Mouse (Mus musculus): ENCODE data around the gene Rgl1. TPM values are rescaled to one million over a fixed set of nuclear protein-coding genes. Genes with fewer than 3 reads are reported as not detected.
A peak's percentile ranks its signal among the peaks of the same experiment; 100 is the strongest.

The Rgl1 gene
- total and polyA plus RNA-seq, 2 experiments from 2014 or later = 16.2 to 16.9 TPM

- TF ChIP-seq CTCF (IDR thresholded peaks at IDR 0.05) = no peak
- Histone ChIP-seq H3K9me3 (ENCODE audit: low read length) (no peaks in the 10 kb centered on the region), H3K4me1 (ENCODE audit: insufficient read depth, low read length) (no peaks in the 10 kb centered on the region), H3K9ac (replicated peaks; ENCODE audit: low read length, poor library complexity, severe bottlenecking) (no peak overlapping the region), H3K27ac (ENCODE audit: low read depth, low read length) (no peak overlapping the region), H3K36me3 (ENCODE audit: insufficient read depth, low read length) (no peaks in the 10 kb centered on the region), H3K4me2 (ENCODE audit: low read depth, low read length, poor library complexity, severe bottlenecking) (no peak overlapping the region), H3K27me3 (ENCODE audit: insufficient read depth, low read length) (no peaks in the 10 kb centered on the region), H3K4me3 (ENCODE audit: low read depth, low read length) (no peak overlapping the region)
- DNase-seq (ENCODE audit: low spot score) (no peak), ATAC-seq (ENCODE audit: low FRiP score) (no peak)
- WGBS = 79% methylated on average over 8 of the region's 8 CpGs
Observed at GRCm38 (mm10) chr1:152584933-152585332, 181.2 kb downstream of the Rgl1 start.

- no peak overlapping the region for H3K4me2 ChIP-seq (ENCODE audit: low read depth, low read length, poor library complexity, severe bottlenecking)
- no peaks in the 10 kb centered on the region for H3K27me3 ChIP-seq (ENCODE audit: insufficient read depth, low read length)
- 79% methylated on average over 13 of the region's 13 CpGs for WGBS
- no peak overlapping the region for H3K27ac ChIP-seq (ENCODE audit: low read depth, low read length)
- DNase-seq (ENCODE audit: low spot score) = no peak
- H3K4me3 ChIP-seq (ENCODE audit: low read depth, low read length) = no peak overlapping the region
- no peaks in the 10 kb centered on the region for H3K4me1 ChIP-seq (ENCODE audit: insufficient read depth, low read length)
- no peak overlapping the region for H3K9ac ChIP-seq (replicated peaks; ENCODE audit: low read length, poor library complexity, severe bottlenecking)
- H3K36me3 ChIP-seq (ENCODE audit: insufficient read depth, low read length) = no peaks in the 10 kb centered on the region
- no peak for ATAC-seq (ENCODE audit: low FRiP score)
- no peak for TF ChIP-seq CTCF (IDR thresholded peaks at IDR 0.05)
- no peaks in the 10 kb centered on the region for H3K9me3 ChIP-seq (ENCODE audit: low read length)
Observed at GRCm38 (mm10) chr1:152581127-152581905, 184.8 kb downstream of the Rgl1 start.

- no peak overlapping the region for H3K9ac ChIP-seq (replicated peaks; ENCODE audit: low read length, poor library complexity, severe bottlenecking)
- H3K27me3 ChIP-seq (ENCODE audit: insufficient read depth, low read length) = no peaks in the 10 kb centered on the region
- H3K36me3 ChIP-seq (ENCODE audit: insufficient read depth, low read length) = no peaks in the 10 kb centered on the region
- no peak overlapping the region for H3K27ac ChIP-seq (ENCODE audit: low read depth, low read length)
- 0 out of 2 replicates have a peak, but pooled peaks cover 2% of the 10 kb centered on the region for H3K4me1 ChIP-seq (ENCODE audit: insufficient read depth, low read length)
- no peak overlapping the region for H3K4me2 ChIP-seq (ENCODE audit: low read depth, low read length, poor library complexity, severe bottlenecking)
- DNase-seq (ENCODE audit: low spot score) = no peak
- no peak overlapping the region for H3K4me3 ChIP-seq (ENCODE audit: low read depth, low read length)
- H3K9me3 ChIP-seq (ENCODE audit: low read length) = no peaks in the 10 kb centered on the region
- WGBS = 72% methylated on average over 5 of the region's 5 CpGs
- no peak for ATAC-seq (ENCODE audit: low FRiP score)
- TF ChIP-seq CTCF (IDR thresholded peaks at IDR 0.05) = no peak
Observed at GRCm38 (mm10) chr1:152578944-152579343, 187.2 kb downstream of the Rgl1 start.

- H3K9me3 ChIP-seq (ENCODE audit: low read length) = no peaks in the 10 kb centered on the region
- no peak overlapping the region for H3K4me2 ChIP-seq (ENCODE audit: low read depth, low read length, poor library complexity, severe bottlenecking)
- WGBS = 30% methylated on average over 19 of the region's 19 CpGs
- H3K4me1 ChIP-seq (ENCODE audit: insufficient read depth, low read length) = peaks cover 7% of the 10 kb centered on the region; the same call in 1 of the 2 replicates
- H3K4me3 ChIP-seq (ENCODE audit: low read depth, low read length) = no peak overlapping the region
- no peaks in the 10 kb centered on the region for H3K36me3 ChIP-seq (ENCODE audit: insufficient read depth, low read length)
- no peaks in the 10 kb centered on the region for H3K27me3 ChIP-seq (ENCODE audit: insufficient read depth, low read length)
- DNase-seq (ENCODE audit: low spot score) = peak; percentile 37
- no peak for TF ChIP-seq CTCF (IDR thresholded peaks at IDR 0.05)
- no peak for ATAC-seq (ENCODE audit: low FRiP score)
- no peak overlapping the region for H3K27ac ChIP-seq (ENCODE audit: low read depth, low read length)
- no peak overlapping the region for H3K9ac ChIP-seq (replicated peaks; ENCODE audit: low read length, poor library complexity, severe bottlenecking)
Observed at GRCm38 (mm10) chr1:152578108-152578721, 187.9 kb downstream of the Rgl1 start.

- H3K9me3 ChIP-seq (ENCODE audit: low read length) = no peaks in the 10 kb centered on the region
- TF ChIP-seq CTCF (IDR thresholded peaks at IDR 0.05) = no peak
- H3K27ac ChIP-seq (ENCODE audit: low read depth, low read length) = 0 out of 2 replicates have a peak overlapping the region, but pooled peaks have one; percentile 7
- H3K4me2 ChIP-seq (ENCODE audit: low read depth, low read length, poor library complexity, severe bottlenecking) = no peak overlapping the region
- whole genome bisulfite sequencing = 23% methylated on average over 7 of the region's 7 CpGs
- H3K27me3 ChIP-seq (ENCODE audit: insufficient read depth, low read length) = no peaks in the 10 kb centered on the region
- H3K36me3 ChIP-seq (ENCODE audit: insufficient read depth, low read length) = no peaks in the 10 kb centered on the region
- ATAC-seq (ENCODE audit: low FRiP score) = peak; percentile 60
- no peak overlapping the region for H3K9ac ChIP-seq (replicated peaks; ENCODE audit: low read length, poor library complexity, severe bottlenecking)
- peak; percentile 68 for DNase-seq (ENCODE audit: low spot score)
- H3K4me1 ChIP-seq (ENCODE audit: insufficient read depth, low read length) = peaks cover 7% of the 10 kb centered on the region; the same call in 1 of the 2 replicates
- H3K4me3 ChIP-seq (ENCODE audit: low read depth, low read length) = no peak overlapping the region
Observed at GRCm38 (mm10) chr1:152576614-152577144, 189.5 kb downstream of the Rgl1 start.

- DNase-seq (ENCODE audit: low spot score) = no peak
- no peak for TF ChIP-seq CTCF (IDR thresholded peaks at IDR 0.05)
- H3K27me3 ChIP-seq (ENCODE audit: insufficient read depth, low read length) = no peaks in the 10 kb centered on the region
- H3K9ac ChIP-seq (replicated peaks; ENCODE audit: low read length, poor library complexity, severe bottlenecking) = no peak overlapping the region
- no peaks in the 10 kb centered on the region for H3K36me3 ChIP-seq (ENCODE audit: insufficient read depth, low read length)
- no peak overlapping the region for H3K27ac ChIP-seq (ENCODE audit: low read depth, low read length)
- H3K4me2 ChIP-seq (ENCODE audit: low read depth, low read length, poor library complexity, severe bottlenecking) = no peak overlapping the region
- H3K4me3 ChIP-seq (ENCODE audit: low read depth, low read length) = no peak overlapping the region
- H3K4me1 ChIP-seq (ENCODE audit: insufficient read depth, low read length) = peaks cover 7% of the 10 kb centered on the region; the same call in 1 of the 2 replicates
- WGBS = 40% methylated on average over 5 of the region's 5 CpGs
- ATAC-seq (ENCODE audit: low FRiP score) = no peak
- H3K9me3 ChIP-seq (ENCODE audit: low read length) = no peaks in the 10 kb centered on the region
Observed at GRCm38 (mm10) chr1:152575096-152575495, 191.1 kb downstream of the Rgl1 start.

All from midbrain, postnatal 0 days (tissue).